Mouse (Mus musculus) small intestine, adult 2 months (tissue): ENCODE data around the gene Cdk13.

ENCODE experiments used
- CTCF ChIP-seq: fragments of 200-500 bp; IDR thresholded peaks from 2 replicates; pipeline ENCODE4 v1.5.1; 2012; ENCODE audit warnings: low read depth, mild to moderate bottlenecking, control low read depth, inconsistent platforms, low read length, moderate library complexity, mixed read lengths; ENCODE audit not compliant: insufficient replicate concordance, insufficient read length; ENCODE audit errors: extremely low read depth
- POLR2A ChIP-seq: fragments of 200-500 bp; IDR thresholded peaks from 2 replicates; pipeline ENCODE4 v1.6.1; 2012; ENCODE audit warnings: low read depth, mild to moderate bottlenecking, control low read depth, inconsistent platforms, low read length, moderate library complexity

DNA sequence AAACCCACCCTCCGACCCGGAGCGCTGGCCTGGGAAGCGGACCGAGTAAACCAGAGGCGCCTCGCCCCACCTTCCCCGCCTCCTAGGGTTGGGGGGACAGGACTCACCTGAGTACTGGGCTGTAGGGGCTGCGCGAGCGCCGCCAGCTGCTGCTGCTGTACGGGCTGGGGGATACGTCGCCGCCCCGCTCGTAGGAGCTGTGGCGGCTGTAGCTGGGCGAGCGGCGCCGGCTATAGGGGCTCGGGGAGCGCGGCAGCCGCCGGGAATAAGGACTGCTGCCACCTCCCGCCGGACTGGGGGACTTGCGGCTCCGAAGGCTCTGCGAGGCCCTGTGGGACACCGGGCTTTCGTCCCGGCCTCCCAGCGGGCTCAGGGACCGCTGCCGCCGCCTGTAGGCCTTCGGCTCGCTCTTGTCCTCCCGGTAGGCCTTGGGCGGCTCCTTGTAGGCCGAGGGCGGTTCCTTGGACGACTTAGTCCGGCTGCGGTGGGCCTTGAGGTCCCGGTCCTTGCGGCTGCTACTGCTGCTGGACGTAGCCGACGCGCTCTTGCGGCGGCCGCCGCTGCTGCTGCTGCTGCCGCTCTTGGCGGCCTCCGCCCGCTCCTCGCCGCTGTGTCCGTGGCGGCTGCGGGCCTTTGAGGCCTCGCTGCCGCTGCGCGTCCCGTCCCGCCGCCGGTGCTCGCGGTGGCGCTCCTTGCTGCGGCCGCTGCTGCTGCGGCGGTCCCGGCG lies 1.4 kb downstream of the Cdk13 start:
- TF ChIP-seq CTCF (peak; percentile 36; the same call in 1 of the 2 replicates), POLR2A (0 out of 2 replicates have a peak, but pooled peaks have one; percentile 5)
